Mouse (Mus musculus): ENCODE data around the gene Slc4a4. TPM values are rescaled to one million over a fixed set of nuclear protein-coding genes. Genes with fewer than 3 reads are reported as not detected.
"Not testable (repeated sequence)": the region's sequence is repeated elsewhere in the genome, so short reads cannot be mapped to it uniquely, and the experiment has no call there.

Gene Slc4a4
- polyA plus RNA-seq, 1 experiment from 2014 or later, result 1.5 TPM

DNA sequence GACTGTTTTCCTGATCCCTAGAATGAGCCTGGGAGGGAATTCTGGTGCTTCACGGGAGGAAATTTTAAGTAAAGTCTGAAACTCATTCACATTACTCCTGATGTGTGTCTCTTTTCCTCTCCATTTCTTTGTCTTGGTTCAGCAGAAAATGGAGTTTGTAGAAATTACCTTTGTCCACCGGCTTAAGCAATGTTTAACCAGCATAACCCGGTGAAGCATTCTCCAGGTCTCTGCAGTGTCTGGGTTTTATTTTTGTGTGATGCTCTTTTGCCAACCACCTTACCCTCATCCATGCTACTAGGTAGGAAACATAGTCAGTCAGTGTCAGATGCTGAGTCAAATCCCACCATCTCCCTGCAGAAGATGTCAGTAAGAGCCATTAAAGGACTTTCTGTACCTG, 183.4 kb downstream of the Slc4a4 start:
- DNase-seq (ENCODE audit: low spot score), result no peak

DNA sequence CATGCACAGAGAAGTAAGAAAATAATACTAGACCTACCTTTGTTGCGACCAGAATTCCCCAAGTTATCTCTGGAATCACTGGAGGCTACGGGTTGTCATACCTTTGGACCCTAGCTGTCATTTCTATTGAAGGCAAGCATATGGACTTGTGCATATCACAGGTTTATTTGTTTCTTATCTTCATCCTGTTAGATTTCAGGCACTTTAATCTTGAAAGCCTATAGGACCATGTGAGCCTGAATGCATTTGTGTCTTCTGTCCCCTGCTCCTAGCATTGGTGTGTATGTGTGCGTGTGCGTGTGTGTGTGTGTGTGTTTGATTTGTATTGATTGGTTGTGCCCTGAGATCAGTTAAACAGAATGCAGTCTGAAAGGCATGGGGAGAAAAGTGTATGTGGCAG, 185.3 kb downstream of the Slc4a4 start:
- DNase-seq (ENCODE audit: low spot score), result no peak

DNA sequence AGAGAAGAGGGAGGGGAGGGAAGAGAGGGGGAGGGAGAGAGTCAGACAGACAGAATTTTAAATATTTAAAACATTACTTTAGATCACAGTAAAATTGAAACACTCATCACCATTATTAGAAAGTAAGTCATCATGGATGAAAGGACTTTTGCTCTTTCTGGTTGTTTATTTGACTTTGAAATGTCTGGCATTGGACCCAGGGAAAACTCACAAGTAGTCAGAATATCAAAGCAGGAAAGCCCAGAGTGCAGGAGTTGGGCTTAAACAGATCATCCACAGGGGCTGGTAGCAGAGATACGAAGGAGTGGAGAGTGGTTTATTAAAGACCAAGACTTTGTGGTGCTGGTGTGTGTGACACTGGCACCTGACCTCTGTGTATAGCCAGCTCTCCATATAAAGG, 191.1 kb downstream of the Slc4a4 start:
- DNase-seq (ENCODE audit: low spot score), result no peak

GRCm38 (mm10) chr5:89083476-89083875, 196.9 kb downstream of the Slc4a4 start:
- DNase-seq (ENCODE audit: low spot score), result no peak

DNA sequence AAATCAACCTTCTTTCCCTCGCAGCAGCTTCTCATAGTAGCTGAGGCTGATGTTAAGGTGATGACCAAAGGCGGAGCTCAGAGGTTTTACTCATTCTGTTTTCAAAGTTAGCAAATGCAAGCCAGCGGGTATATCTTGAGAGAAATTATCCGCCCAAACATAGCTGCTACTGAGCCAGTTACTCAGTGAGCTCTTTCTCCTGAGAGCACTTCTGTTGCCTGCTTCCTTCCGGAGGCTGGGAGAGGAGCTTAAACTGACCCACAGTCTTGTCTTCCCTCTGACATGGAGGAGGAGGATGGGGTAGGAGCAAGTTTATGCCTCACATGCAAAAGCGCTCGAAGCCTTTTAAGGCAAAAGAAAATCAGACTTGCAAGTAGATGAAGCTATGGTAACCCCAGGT, 201.3 kb downstream of the Slc4a4 start:
- no peak for DNase-seq (ENCODE audit: low spot score)

- DNase-seq (ENCODE audit: low spot score), result no peak
These were observed 201.8 kb downstream of the Slc4a4 start for GRCm38 (mm10) chr5:89088462-89088861.

- peak; percentile 33 for DNase-seq (ENCODE audit: low spot score)
These were observed 203.5 kb downstream of the Slc4a4 start for GRCm38 (mm10) chr5:89090131-89090530.

- DNase-seq (ENCODE audit: low spot score), result no peak
These were observed 209.8 kb downstream of the Slc4a4 start for GRCm38 (mm10) chr5:89096371-89096770.

DNA sequence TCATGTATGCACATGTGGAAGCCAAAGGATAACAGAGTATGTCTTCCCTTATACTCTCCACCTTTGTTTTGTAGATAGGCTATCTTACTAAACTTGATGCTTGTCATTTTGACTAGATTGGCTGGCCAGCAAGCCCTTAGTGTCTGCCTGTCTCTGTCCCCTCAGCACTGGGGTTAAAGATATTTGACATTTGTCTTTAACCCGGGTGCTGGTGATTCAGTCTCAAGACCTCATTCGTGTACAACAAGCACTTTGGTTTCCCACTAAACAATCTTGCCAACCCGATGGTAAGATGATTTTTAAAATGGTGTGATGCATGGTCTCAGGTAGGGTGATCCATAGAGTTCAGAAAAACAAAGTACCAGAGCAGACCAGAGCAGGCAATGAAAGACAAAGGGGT, 210.7 kb downstream of the Slc4a4 start:
- no peak for DNase-seq (ENCODE audit: low spot score)

GRCm38 (mm10) chr5:89098121-89098520, 211.5 kb downstream of the Slc4a4 start:
- DNase-seq (ENCODE audit: low spot score), result no peak

GRCm38 (mm10) chr5:89099886-89100285, 213.3 kb downstream of the Slc4a4 start:
- DNase-seq (ENCODE audit: low spot score), result no peak

DNA sequence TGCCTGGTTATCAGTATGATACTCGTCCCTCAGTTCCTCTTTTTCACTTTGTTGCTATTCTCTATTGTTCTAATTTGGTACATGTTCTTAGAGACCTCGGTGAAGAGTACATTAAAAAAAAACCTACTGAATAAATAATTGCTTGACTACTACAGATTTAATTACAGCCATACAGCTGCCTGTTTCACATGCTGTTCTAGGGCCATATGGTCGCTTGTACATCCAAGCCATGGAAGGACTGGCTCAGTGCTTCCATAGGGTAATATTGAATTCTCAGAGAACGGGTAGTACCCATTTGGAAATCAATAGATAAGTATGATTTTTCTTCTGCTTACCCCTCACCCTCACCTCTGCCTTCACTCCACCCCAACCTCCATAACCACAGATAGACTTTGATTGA, 215.9 kb downstream of the Slc4a4 start:
- DNase-seq (ENCODE audit: low spot score), result no peak

DNA sequence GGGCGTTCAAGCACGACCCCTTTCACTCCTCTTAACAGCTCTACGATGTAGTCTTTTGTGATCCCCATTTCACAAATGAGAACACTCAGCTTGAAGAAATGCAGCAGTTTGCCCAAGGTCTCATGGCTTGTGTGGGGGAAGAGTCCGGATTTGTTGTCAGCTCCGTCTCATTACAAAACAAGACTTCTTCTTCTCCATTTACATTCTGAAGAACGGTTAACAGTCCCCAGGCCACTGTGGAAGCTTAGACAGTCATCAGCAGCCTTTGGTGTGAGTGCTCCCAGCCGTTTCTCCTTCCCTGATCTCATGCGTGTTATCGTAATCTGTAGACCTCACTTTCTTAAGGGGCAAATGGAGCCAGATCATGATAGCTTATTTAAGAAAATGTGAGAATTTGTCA, 218.7 kb downstream of the Slc4a4 start:
- DNase-seq (ENCODE audit: low spot score), result no peak

DNA sequence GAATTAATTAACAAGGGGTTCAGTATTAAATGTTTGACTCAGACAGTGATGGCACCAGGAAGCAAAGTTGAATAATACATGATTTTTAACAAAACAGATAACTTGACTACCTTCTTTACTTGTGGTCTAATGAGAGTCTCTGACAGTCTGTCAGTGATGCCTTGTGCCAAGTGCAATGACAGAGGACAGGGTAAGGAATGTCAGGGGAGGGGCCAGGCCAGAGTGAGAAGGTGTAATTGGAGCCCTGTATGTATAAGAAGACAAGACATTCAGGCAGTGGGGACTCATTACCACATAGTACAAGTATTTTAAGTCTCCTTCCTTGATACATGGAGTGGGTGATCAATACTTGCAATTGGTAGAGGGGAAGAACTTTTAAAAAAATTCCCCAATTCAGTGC, 219.6 kb downstream of the Slc4a4 start:
- DNase-seq (ENCODE audit: low spot score), result no peak

- no peak for DNase-seq (ENCODE audit: low spot score)
These were observed 222.2 kb downstream of the Slc4a4 start for GRCm38 (mm10) chr5:89108809-89109208.

DNA sequence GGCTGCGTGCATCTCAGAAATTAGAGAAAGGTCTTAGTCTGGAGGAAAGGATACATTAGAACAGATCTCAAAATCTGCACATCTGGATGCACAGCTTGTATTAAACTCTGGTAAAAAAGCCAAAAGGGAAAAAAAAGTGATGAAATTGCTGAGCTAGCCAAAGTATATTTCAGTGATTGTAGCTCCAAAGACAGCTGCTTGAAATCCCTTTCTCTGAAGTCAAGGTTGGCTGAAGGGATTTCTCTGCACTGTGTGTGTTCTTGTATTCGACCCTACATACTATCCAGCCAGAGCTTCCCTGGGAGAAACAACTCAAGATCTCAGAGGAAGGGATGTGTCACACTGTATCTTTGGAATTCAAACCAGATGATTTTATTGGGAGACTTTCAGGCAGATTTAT, 223.2 kb downstream of the Slc4a4 start:
- no peak for DNase-seq (ENCODE audit: low spot score)

DNA sequence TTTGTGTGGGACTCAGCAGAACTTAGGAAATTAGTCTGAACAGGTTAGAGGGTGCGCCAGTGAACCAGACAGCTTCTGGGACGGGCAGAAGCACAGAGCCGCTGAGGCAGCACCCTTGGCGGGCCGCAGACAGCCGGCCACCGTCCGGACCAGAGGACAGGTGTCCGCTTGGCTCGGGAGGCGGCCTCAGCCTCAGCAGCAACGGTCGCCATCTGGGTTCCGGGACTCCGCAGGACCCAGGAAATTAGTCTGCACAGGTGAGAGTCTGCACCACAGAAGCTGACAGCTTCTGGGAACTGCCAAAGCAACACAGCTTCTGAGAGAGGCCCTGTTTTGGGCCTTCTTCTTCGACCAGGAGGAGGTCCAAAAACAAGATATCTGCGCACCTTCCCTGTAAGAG, 225.4 kb downstream of the Slc4a4 start:
- DNase-seq (ENCODE audit: low spot score), result not testable (repeated sequence)

GRCm38 (mm10) chr5:89120881-89121280, 234.3 kb downstream of the Slc4a4 start:
- DNase-seq (ENCODE audit: low spot score), result no peak

DNA sequence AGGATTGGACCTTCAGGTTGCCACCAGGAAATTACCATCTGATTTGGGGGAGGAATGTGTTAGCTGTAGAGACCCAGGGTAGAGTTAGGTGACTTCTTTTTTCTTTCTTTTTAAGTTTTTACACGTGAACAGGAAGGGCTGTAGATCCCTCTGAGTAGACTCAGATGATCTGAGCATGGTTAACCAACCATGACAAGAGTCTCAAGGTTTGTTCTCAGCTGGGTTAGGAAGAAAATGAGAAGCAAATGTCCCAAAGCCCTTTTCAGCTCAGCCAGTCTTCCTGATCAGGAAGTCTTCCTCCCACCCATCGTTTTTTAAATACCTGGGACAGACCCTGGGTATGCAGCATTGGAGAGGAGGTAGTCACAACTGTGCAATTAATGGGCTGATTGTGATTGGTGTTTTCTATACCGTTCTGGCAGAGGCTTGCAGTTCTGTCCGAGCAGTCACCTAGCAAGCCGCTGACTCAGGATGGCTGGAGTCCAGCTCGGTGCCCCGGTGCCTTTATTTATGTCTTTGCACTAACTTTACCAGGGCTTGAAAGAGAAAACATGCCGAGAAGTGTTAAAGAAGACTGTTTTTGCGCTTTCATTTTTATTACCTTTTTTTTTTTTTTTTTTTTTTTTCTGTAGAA, 236.8 kb downstream of the Slc4a4 start:
- no peak for DNase-seq (ENCODE audit: low spot score)

GRCm38 (mm10) chr5:89128210-89128609, 241.6 kb downstream of the Slc4a4 start:
- no peak for DNase-seq (ENCODE audit: low spot score)

- DNase-seq (ENCODE audit: low spot score), result no peak
These were observed 249.2 kb downstream of the Slc4a4 start for GRCm38 (mm10) chr5:89135776-89136175.

DNA sequence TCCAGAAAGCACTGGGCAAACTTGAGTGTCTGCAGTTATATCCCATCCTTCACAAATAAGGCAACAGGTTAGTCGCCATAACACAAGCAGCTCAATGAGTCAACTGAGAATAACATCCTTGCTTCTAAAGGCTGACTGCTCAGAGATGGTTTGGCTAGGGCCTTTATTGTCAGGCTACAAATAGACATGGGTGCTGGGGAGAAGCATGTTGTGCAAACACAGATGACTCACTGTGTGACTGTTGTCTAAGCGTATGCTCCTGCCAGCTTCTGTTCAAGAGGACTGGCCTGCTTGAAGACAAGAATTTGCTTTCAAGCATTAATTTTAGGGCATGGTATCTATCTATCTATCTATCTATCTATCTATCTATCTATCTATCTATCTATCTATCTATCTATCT, 253.5 kb downstream of the Slc4a4 start:
- no peak for DNase-seq (ENCODE audit: low spot score)

DNA sequence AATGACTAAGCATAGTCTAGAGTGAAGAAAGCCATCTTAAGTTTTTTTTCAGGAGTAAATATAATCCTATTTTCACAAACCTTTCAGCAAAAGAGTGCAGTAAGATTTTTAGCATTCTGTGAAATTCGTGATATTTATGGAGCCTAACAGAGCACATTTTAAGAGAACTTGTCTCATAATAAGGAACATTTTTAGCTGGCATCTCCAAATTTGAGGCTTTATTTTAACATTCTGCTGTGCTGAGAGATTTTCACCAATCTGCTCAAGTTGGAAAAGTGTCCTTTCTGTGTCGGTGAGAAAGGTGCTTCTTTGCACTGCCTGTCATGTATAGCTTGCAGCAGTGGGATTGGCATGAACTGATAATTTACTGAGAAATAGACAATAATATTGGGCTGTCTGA, 255.1 kb downstream of the Slc4a4 start:
- no peak for DNase-seq (ENCODE audit: low spot score)

DNA sequence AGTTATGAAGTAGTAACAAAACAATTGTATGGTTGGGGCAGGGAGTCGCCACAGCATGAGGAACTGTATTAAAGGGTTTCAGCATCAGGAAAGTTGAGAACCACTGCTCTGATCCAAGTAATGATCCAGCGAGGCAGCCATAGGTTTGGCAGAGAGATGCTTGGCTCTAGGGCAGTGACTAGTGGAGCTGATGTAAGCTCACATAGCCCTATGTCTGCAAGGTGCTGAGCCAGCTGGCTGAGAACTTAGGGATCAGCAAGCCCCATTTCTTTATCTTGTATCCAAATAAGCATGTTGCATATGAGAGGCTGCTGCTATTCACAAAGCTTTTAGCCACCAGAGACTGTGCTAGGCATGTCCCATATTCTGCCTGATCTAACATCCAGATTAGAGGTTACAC, 259.7 kb downstream of the Slc4a4 start:
- DNase-seq (ENCODE audit: low spot score), result no peak

All from thymus, postnatal 0 days (tissue).